Mouse (Mus musculus) lung, embryonic 14.5 days (tissue): ENCODE data around the gene Dnhd1. TPM values are rescaled to one million over a fixed set of nuclear protein-coding genes. Genes with fewer than 3 reads are reported as not detected.

Source experiments
- ATAC-seq: fragments of 200-750 bp; cut with Nextera tagmentation; 2 replicates; pipeline ENCODE4 v1.8.0; 2017; ENCODE audit warnings: mild to moderate bottlenecking, moderate TSS enrichment, moderate library complexity; ENCODE audit not compliant: insufficient read depth
- DNase-seq: peaks from one replicate; pipeline ENCODE4 v3.0.0-alpha.2; 2015
- H3K27ac ChIP-seq: fragments of 300-500 bp; sonication (generic); 2 replicates; pipeline ENCODE4 v1.5.1; 2014; ENCODE audit warnings: low read depth, mild to moderate bottlenecking, moderate library complexity
- H3K27me3 ChIP-seq: fragments of 300-500 bp; sonication (generic); 2 replicates; pipeline ENCODE4 v1.6.1; 2014; ENCODE audit warnings: low read length, control low read depth; ENCODE audit not compliant: insufficient read depth
- H3K36me3 ChIP-seq: fragments of 300-500 bp; sonication (generic); 2 replicates; pipeline ENCODE4 v1.6.1; 2014; ENCODE audit warnings: control low read depth; ENCODE audit not compliant: insufficient read depth
- H3K4me1 ChIP-seq: fragments of 300-500 bp; sonication (generic); 2 replicates; pipeline ENCODE4 v1.6.1; 2014; ENCODE audit warnings: antibody characterized with exemption, control low read depth; ENCODE audit not compliant: insufficient read depth
- H3K4me2 ChIP-seq: fragments of 300-500 bp; sonication (generic); 2 replicates; pipeline ENCODE4 v1.6.1; 2014; ENCODE audit warnings: mild to moderate bottlenecking
- H3K4me3 ChIP-seq: fragments of 300-500 bp; sonication (generic); 2 replicates; pipeline ENCODE4 v1.5.1; 2014; ENCODE audit warnings: low read depth, low read length
- H3K9ac ChIP-seq: fragments of 300-500 bp; sonication (generic); 2 replicates; pipeline ENCODE4 v1.6.1; 2014
- H3K9me3 ChIP-seq: fragments of 300-500 bp; sonication (generic); 2 replicates; pipeline ENCODE4 v1.6.1; 2016; ENCODE audit warnings: low read depth, low read length, control low read depth
- CTCF ChIP-seq: IDR thresholded peaks from 2 replicates; pipeline ENCODE4 v1.5.1; 2016; ENCODE audit warnings: antibody characterized with exemption, low read depth
- WGBS: fragments of 180-500 bp; shearing (Covaris S2); extraction: QIAGEN DNeasy Blood & Tissue Kit; methylation state at CpG from one replicate; pipeline ENCODE4 v1.1.7; 2014; 5-methylcytosine and 5-hydroxymethylcytosine counted together
- polyA plus RNA-seq: library from polyadenylated mRNA; unstranded; fragments of >200 nt; fragmentation: Nextera tagmentation; extraction: Ambion mirVana; gene quantifications from 2 replicates; pipeline ENCODE4 v1.2.1, GENCODE M21; 2014

The Dnhd1 gene
- polyA plus RNA-seq, 1 experiment from 2014 or later: 0.84 TPM

GRCm38 (mm10) chr7:105633127-105633800 is 17.4 kb upstream of the Dnhd1 start, which contains the start of gene Trim3:
Gene Trim3, minus strand, starts transcription at chr7:105633571.
- Histone ChIP-seq H3K4me1 (peaks cover 27% of the 10 kb centered on the region), H3K27ac (peak within 1 kb of the TSS; percentile 63; the same call in 1 of the 2 replicates), H3K4me3 (peak within 1 kb of the TSS; percentile 85), H3K9me3 (no peaks in the 10 kb centered on the region), H3K36me3 (peaks cover 29% of the 10 kb centered on the region), H3K27me3 (no peaks in the 10 kb centered on the region), H3K9ac (peak within 1 kb of the TSS; percentile 85), H3K4me2 (peak within 1 kb of the TSS; percentile 63)
- TF ChIP-seq CTCF: 0 out of 2 replicates have a peak, but pooled peaks have one; percentile 4
- WGBS: under 1% methylated on average over 53 of the region's 71 CpGs
- peak; percentile 89 for DNase-seq
- ATAC-seq: peak; percentile 87

GRCm38 (mm10) chr7:105633801-105634135 is 16.9 kb upstream of the Dnhd1 start:
- ATAC-seq (no peak), DNase-seq (no peak)
- Histone ChIP-seq H3K27ac (no peak overlapping the region), H3K9ac (peak overlapping the region; percentile 85), H3K9me3 (no peaks in the 10 kb centered on the region), H3K27me3 (no peaks in the 10 kb centered on the region), H3K4me3 (peak overlapping the region; percentile 85), H3K4me1 (peaks cover 22% of the 10 kb centered on the region), H3K36me3 (peaks cover 34% of the 10 kb centered on the region), H3K4me2 (peak overlapping the region; percentile 63)
- WGBS: 6% methylated on average over 10 of the region's 10 CpGs
- no peak for TF ChIP-seq CTCF

GRCm38 (mm10) chr7:105634272-105634920 is 16.2 kb upstream of the Dnhd1 start:
- ATAC-seq: no peak
- peaks cover 36% of the 10 kb centered on the region for H3K36me3 ChIP-seq
- TF ChIP-seq CTCF: no peak
- H3K9ac ChIP-seq: no peak overlapping the region
- peaks cover 16% of the 10 kb centered on the region for H3K4me1 ChIP-seq
- H3K4me2 ChIP-seq: peak overlapping the region; percentile 63
- peak overlapping the region; percentile 85; the same call in 1 of the 2 replicates for H3K4me3 ChIP-seq
- 57% methylated on average over 9 of the region's 9 CpGs for WGBS
- no peaks in the 10 kb centered on the region for H3K9me3 ChIP-seq
- no peak overlapping the region for H3K27ac ChIP-seq
- H3K27me3 ChIP-seq: no peaks in the 10 kb centered on the region
- no peak for DNase-seq

- Histone ChIP-seq H3K27ac (no peak overlapping the region), H3K36me3 (peaks cover 36% of the 10 kb centered on the region), H3K27me3 (no peaks in the 10 kb centered on the region), H3K9me3 (no peaks in the 10 kb centered on the region), H3K4me3 (no peak overlapping the region), H3K9ac (no peak overlapping the region), H3K4me2 (no peak overlapping the region), H3K4me1 (0 out of 2 replicates have a peak, but pooled peaks cover 7% of the 10 kb centered on the region)
- no peak for TF ChIP-seq CTCF
- DNase-seq (no peak), ATAC-seq (no peak)
- 92% methylated on average over 2 of the region's 2 CpGs for WGBS
Observed at GRCm38 (mm10) chr7:105635726-105636125, 14.9 kb upstream of the Dnhd1 start.

- Histone ChIP-seq H3K27ac (no peak overlapping the region), H3K4me3 (peak overlapping the region; percentile 70; the same call in 1 of the 2 replicates), H3K4me1 (no peaks in the 10 kb centered on the region), H3K9ac (peak overlapping the region; percentile 81; the same call in 1 of the 2 replicates), H3K9me3 (no peaks in the 10 kb centered on the region), H3K36me3 (peaks cover 45% of the 10 kb centered on the region), H3K27me3 (no peaks in the 10 kb centered on the region), H3K4me2 (peak overlapping the region; percentile 70)
- no peak for TF ChIP-seq CTCF
- 85% methylated on average over 6 of the region's 6 CpGs for WGBS
- DNase-seq (no peak), ATAC-seq (no peak)
Observed at GRCm38 (mm10) chr7:105638776-105639175, 11.9 kb upstream of the Dnhd1 start.

- DNase-seq (peak; percentile 40), ATAC-seq (no peak)
- Histone ChIP-seq H3K9ac (peak overlapping the region; percentile 81), H3K4me1 (no peaks in the 10 kb centered on the region), H3K4me2 (peak overlapping the region; percentile 70), H3K36me3 (peaks cover 45% of the 10 kb centered on the region), H3K27ac (no peak overlapping the region), H3K4me3 (peak overlapping the region; percentile 70), H3K27me3 (no peaks in the 10 kb centered on the region), H3K9me3 (no peaks in the 10 kb centered on the region)
- WGBS: 58% methylated on average over 9 of the region's 9 CpGs
- no peak for TF ChIP-seq CTCF
Observed at GRCm38 (mm10) chr7:105639304-105639703, 11.3 kb upstream of the Dnhd1 start.

- Histone ChIP-seq H3K36me3 (peaks cover 45% of the 10 kb centered on the region), H3K4me2 (peak within 1 kb of the TSS; percentile 70), H3K4me3 (peak within 1 kb of the TSS; percentile 70), H3K27me3 (no peaks in the 10 kb centered on the region), H3K9me3 (no peaks in the 10 kb centered on the region), H3K4me1 (no peaks in the 10 kb centered on the region), H3K9ac (peak within 1 kb of the TSS; percentile 81), H3K27ac (peak within 1 kb of the TSS; percentile 90)
- ATAC-seq: no peak; the same call in 1 of the 2 replicates
- 2% methylated on average over 2 of the region's 2 CpGs for WGBS
- no peak for DNase-seq
- TF ChIP-seq CTCF: no peak
Observed at GRCm38 (mm10) chr7:105639756-105640155, 10.9 kb upstream of the Dnhd1 start, which contains the start of gene Timm10b. Gene Timm10b, plus strand, starts transcription at chr7:105640056.
